Mouse (Mus musculus): ENCODE data around the gene Gfap.

Gene Gfap

DNA sequence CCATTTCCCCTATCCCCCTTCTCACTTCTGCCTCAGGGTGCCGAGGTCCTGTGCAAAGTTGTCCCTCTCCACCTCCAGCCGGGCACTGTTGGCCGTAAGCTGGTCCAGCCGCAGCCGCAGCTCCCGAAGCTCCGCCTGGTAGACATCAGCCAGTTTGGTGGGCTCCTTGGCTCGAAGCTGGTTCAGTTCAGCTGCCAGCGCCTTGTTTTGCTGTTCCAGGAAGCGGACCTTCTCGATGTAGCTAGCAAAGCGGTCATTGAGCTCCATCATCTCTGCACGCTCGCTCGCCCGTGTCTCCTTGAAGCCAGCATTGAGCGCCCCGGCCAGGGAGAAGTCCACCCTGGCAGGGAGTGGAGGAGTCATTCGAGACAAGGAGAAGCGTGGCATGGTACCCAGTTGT, 4.1 kb downstream of the Gfap start:
- no peak for DNase-seq (ENCODE audit: low read depth, low spot score)

GRCm38 (mm10) chr11:102895779-102896178, 4.9 kb downstream of the Gfap start:
- DNase-seq (ENCODE audit: low read depth, low spot score), result no peak

DNA sequence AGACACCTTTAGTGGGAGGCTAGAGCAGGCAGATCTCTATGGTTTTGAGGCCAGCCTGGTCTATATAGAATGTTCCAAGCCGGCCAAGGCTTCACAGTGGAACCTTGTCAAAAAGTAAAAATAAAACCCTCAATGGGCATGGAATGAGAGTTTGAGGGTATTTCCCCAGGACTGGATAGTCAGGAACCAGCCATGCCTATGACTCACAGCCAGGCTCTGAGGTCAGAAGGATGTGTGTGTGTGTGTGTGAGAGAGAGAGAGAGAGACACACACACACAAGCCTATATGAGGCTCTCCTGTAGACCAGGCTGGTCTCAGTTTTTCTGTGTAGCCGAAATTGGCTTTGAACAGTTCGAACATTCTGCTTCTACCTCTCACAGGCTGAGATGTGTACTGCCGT, 6.0 kb downstream of the Gfap start:
- DNase-seq (ENCODE audit: low read depth, low spot score), result no peak

DNA sequence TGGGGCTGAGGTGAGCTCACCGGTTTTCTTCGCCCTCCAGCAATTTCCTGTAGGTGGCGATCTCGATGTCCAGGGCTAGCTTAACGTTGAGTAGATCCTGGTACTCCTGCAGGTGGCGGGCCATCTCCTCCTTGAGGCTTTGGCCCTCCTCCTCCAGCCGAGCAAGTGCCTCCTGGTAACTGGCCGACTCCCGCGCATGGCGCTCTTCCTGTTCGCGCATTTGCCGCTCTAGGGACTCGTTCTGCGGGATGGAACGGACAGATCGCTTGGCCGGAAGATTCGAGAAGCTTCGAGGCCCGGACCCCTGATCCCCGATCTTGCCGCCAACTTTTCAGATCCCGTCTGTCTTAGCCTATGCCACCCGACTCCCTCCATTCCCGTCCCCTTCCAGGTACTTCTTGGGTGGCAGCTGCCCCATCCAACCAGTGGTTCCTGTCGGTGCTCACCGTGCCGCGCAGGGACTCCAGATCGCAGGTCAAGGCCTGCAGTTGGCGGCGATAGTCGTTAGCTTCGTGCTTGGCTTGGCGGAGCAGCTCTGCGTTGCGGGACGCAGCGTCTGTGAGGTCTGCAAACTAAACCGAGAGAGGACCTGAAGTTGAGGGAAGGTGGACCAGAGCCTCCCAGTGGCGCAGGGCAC, 7.6 kb downstream of the Gfap start:
- no peak for DNase-seq (ENCODE audit: low read depth, low spot score)

- no peak for DNase-seq (ENCODE audit: low read depth, low spot score)
Measured at GRCm38 (mm10) chr11:102890096-102890495, 10.6 kb downstream of the Gfap start.

GRCm38 (mm10) chr11:102888135-102888534, 12.6 kb downstream of the Gfap start:
- no peak for DNase-seq (ENCODE audit: low read depth, low spot score)

- DNase-seq (ENCODE audit: low read depth, low spot score), result no peak
Measured at GRCm38 (mm10) chr11:102887433-102887832, 13.3 kb downstream of the Gfap start.

GRCm38 (mm10) chr11:102884616-102885219, 16.0 kb downstream of the Gfap start, which contains the start of gene Fam187a:
Fam187a (plus strand) TSS chr11:102885169.
- DNase-seq (ENCODE audit: low read depth, low spot score), result no peak

- DNase-seq (ENCODE audit: low read depth, low spot score), result no peak
Measured at GRCm38 (mm10) chr11:102881314-102882198, 19.2 kb downstream of the Gfap start.

GRCm38 (mm10) chr11:102880585-102881313, 20.0 kb downstream of the Gfap start, which contains the start of the genes Eftud2 and Ccdc103:
Eftud2 (minus strand) TSS chr11:102880985.
Ccdc103 (plus strand) TSS chr11:102881204.
- DNase-seq (ENCODE audit: low read depth, low spot score), result peak; percentile 93

- no peak for DNase-seq (ENCODE audit: low read depth, low spot score)
Measured at GRCm38 (mm10) chr11:102879558-102879957, 21.2 kb downstream of the Gfap start.

DNA sequence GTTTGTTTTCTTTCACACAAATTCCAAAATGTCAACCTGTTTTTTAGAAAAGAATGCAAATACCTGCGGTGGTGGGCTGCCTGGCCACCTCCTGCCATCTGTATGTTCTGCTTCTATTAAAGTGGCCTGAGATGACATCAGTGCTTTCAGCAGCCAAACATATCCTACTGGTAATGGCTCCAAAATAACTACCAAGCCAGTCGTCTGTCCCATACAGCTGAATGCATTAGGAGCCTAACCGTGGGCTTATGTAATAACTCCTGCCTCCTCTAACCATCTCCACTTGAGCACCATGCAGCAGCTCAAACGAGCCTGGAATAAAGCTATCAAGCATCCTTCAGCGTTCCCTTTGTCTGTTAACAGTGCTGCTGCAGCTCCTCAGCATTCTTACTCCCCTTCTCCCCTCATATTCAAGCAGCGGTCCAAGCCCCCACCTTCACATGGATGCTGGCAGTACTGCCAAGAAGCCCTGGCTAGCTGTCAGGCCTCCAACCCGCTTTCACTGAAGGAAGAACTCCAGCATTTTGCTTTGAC, 25.8 kb downstream of the Gfap start:
- DNase-seq (ENCODE audit: low read depth, low spot score), result peak; percentile 93

DNA sequence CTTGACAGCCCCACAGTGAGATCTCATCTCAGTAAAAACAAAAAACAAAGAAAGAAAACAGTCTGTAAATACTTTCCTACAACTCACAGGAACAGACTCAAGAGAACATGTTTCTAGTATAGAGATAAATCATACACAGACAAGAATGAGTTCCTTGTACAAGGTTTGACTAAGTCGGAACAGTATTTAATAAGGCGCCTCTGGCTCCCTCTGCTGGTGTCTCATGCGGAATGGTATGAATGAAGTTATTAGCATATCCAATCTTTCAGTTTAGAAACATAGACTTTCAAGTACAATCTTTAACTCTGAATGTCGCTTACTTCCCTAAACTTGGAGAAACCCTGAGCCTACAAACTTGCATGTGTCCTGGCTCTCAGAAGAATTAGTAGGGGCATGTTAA, 36.4 kb downstream of the Gfap start:
- DNase-seq (ENCODE audit: low read depth, low spot score), result no peak

GRCm38 (mm10) chr11:102859933-102860332, 40.8 kb downstream of the Gfap start:
- DNase-seq (ENCODE audit: low read depth, low spot score), result peak; percentile 72

GRCm38 (mm10) chr11:102858951-102859350, 41.8 kb downstream of the Gfap start:
- no peak for DNase-seq (ENCODE audit: low read depth, low spot score)

DNA sequence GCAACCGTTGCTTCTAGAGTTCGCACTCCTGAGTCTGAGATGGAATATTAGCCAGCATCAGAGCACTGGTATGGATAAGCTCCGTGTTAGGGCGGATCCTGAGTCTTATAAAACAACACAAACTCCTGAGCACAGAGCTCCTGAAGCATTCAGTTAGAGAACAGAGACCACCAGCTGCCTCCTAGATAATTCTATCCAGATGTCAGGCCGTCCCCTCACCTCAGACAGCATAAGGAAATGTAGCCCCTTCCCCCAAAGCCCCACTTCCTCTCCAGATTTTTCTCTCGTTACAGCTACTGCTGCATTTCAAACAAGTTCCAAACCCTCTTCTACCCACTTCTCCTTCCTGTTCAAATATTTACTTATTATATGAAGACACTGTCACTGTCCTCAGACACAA, 44.8 kb downstream of the Gfap start:
- no peak for DNase-seq (ENCODE audit: low read depth, low spot score)

- DNase-seq (ENCODE audit: low read depth, low spot score), result no peak
Measured at GRCm38 (mm10) chr11:102853760-102854159, 47.0 kb downstream of the Gfap start.

- DNase-seq (ENCODE audit: low read depth, low spot score), result no peak
Measured at GRCm38 (mm10) chr11:102851883-102852282, 48.8 kb downstream of the Gfap start.

GRCm38 (mm10) chr11:102845926-102846325, 54.8 kb downstream of the Gfap start:
- DNase-seq (ENCODE audit: low read depth, low spot score), result no peak

- no peak for DNase-seq (ENCODE audit: low read depth, low spot score)
Measured at GRCm38 (mm10) chr11:102838616-102839150, 62.0 kb downstream of the Gfap start.

DNA sequence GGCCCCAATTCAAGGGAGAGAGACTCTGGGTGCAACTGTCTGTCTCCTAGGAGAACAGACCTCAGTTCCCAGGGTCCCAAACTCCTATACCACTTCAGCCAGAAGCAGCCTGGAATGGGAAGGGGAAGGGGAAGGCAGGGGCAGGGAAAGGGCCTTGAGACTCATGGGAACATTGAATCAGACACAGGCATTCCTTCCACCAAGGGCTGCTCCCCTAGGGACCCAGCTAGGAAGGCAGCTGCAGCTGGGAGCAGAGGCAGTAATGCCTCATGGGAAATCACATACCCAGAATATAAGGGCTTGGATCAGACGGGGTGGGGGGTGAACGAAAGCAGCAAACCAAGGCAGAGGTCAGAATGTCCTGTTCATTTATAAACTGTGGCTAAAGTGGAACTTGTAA, 62.6 kb downstream of the Gfap start:
- DNase-seq (ENCODE audit: low read depth, low spot score), result no peak

Measured in telencephalon, adult 2 months (tissue).